In genomic region chr1:139495408-139495807, GRCm38 (mm10) we compare ENCODE assay signal across 26 mouse cellular contexts. TPM values are rescaled to one million over a fixed set of nuclear protein-coding genes. Genes with fewer than 3 reads are reported as not detected.
DNase-seq lines count a peak whose midpoint lies in the region; ATAC-seq and TF ChIP-seq lines count a peak whose summit lies in the region.
"Had no signal": no experiment of that assay in that cellular context is flagged by ENCODE, and none has a peak within 500 bp of the region (broad histone marks: within the 10 kb centered on the region; RNA-seq: fewer than 3 reads in every experiment).

No protein-coding gene starts in this region.

- no peak overlapping the region for H3K4me2 ChIP-seq in intestine, embryonic 15.5 days (replicated peaks)
- H3K4me2 ChIP-seq: embryonic facial prominence, embryonic 12.5 days; forebrain, embryonic 13.5 days; forebrain, embryonic 15.5 days had no signal

- TF ChIP-seq EP300 in ES-Bruce4 (IDR thresholded peaks at IDR 0.05; ENCODE audit: insufficient read depth, low read depth, low read length): peak; percentile 99

- intact Hi-C loops in gastrocnemius, postnatal 14 days (cut with DNase I; ENCODE audit: low total_unique reads): no loop called here

- ATAC-seq in intestine, embryonic 15.5 days: no peak
- ATAC-seq: forebrain, embryonic 13.5 days; forebrain, embryonic 15.5 days; forebrain, postnatal 0 days; Patski had no signal

- H3K9me3 ChIP-seq in E14TG2a.4 (ENCODE audit: low read length) (peaks cover 7% of the 10 kb centered on the region; the same call in 1 of the 2 replicates), ES-Bruce4 (replicated peaks; ENCODE audit: control insufficient read depth, insufficient read depth, low read length, poor library complexity, severe bottlenecking) (peaks cover 4% of the 10 kb centered on the region; the same call in 1 of the 2 replicates)
- no peaks in the 10 kb centered on the region for H3K9me3 ChIP-seq in intestine, embryonic 15.5 days
- H3K9me3 ChIP-seq: embryonic facial prominence, embryonic 10.5 days; embryonic facial prominence, embryonic 12.5 days; forebrain, embryonic 13.5 days; forebrain, embryonic 15.5 days; G1E had no signal

- TF ChIP-seq CTCF in E14TG2a.4 (conservative IDR thresholded peaks at IDR 0.05; ENCODE audit: low read length) (no peak), ES-Bruce4 (IDR thresholded peaks at IDR 0.05; ENCODE audit: low read depth, low read length) (no peak)

- H3K36me3 ChIP-seq in E14TG2a.4 (ENCODE audit: insufficient read depth, low read length) (peaks cover 32% of the 10 kb centered on the region), ES-Bruce4 (ENCODE audit: control insufficient read depth, insufficient read depth, low read length, poor library complexity, severe bottlenecking) (peaks cover 25% of the 10 kb centered on the region)
- peaks cover 15% of the 10 kb centered on the region for H3K36me3 ChIP-seq in intestine, embryonic 15.5 days

- WGBS in intestine, embryonic 15.5 days: 89% methylated on average over 2 of the region's 2 CpGs

- H3K27me3 ChIP-seq in E14TG2a.4 (ENCODE audit: insufficient read depth, low read length) (no peaks in the 10 kb centered on the region), ES-Bruce4 (ENCODE audit: control insufficient read depth, insufficient read depth, low read length, poor library complexity, severe bottlenecking) (no peaks in the 10 kb centered on the region)
- H3K27me3 ChIP-seq in intestine, embryonic 15.5 days (replicated peaks): no peaks in the 10 kb centered on the region
- H3K27me3 ChIP-seq: embryonic facial prominence, embryonic 12.5 days; forebrain, embryonic 13.5 days; forebrain, embryonic 15.5 days; Patski had no signal

- TF ChIP-seq POLR2A in ES-Bruce4 (IDR thresholded peaks at IDR 0.05; ENCODE audit: insufficient read depth, low read length): no peak

- no peak overlapping the region for H3K9ac ChIP-seq in ES-Bruce4 (ENCODE audit: low read depth, poor library complexity, severe bottlenecking)
- no peak overlapping the region for H3K9ac ChIP-seq in intestine, embryonic 15.5 days
- H3K9ac ChIP-seq: embryonic facial prominence, embryonic 12.5 days; forebrain, embryonic 13.5 days; forebrain, embryonic 15.5 days; forebrain, postnatal 0 days had no signal

- peak overlapping the region; percentile 99 for H3K27ac ChIP-seq in ES-Bruce4 (ENCODE audit: insufficient read depth, low read length)
- H3K27ac ChIP-seq in intestine, embryonic 15.5 days: no peak overlapping the region
- H3K27ac ChIP-seq: embryonic facial prominence, embryonic 10.5 days; embryonic facial prominence, embryonic 12.5 days; forebrain, embryonic 13.5 days; forebrain, embryonic 15.5 days had no signal

- H3K4me1 ChIP-seq in E14TG2a.4 (replicated peaks; ENCODE audit: low read depth, low read length): peaks cover 87% of the 10 kb centered on the region
- H3K4me1 ChIP-seq in ES-Bruce4 (ENCODE audit: control insufficient read depth, insufficient read depth, low read length): peaks cover 4% of the 10 kb centered on the region
- no peaks in the 10 kb centered on the region for H3K4me1 ChIP-seq in intestine, embryonic 15.5 days (replicated peaks)
- H3K4me1 ChIP-seq: embryonic facial prominence, embryonic 10.5 days; embryonic facial prominence, embryonic 12.5 days; forebrain, embryonic 13.5 days; forebrain, embryonic 15.5 days had no signal

- DNase-seq in R1 (ENCODE audit: low read depth, low spot score): peak; percentile 51
- peak; percentile 23 for DNase-seq in yolk sac, embryonic 10.5 days (ENCODE audit: low spot score)
- DNase-seq in gastrocnemius, postnatal 14 days: no peak
- no peak for DNase-seq in left cerebral cortex, adult 18-20 months (ENCODE audit: low spot score in 2 of 2)
- DNase-seq: adrenal gland, adult 2 months; adrenal gland, postnatal 10 days; adrenal gland, postnatal 25 days; cerebellum, adult 11-12 months; cerebellum, adult 2 months; cerebellum, adult 9-10 months; cerebellum, postnatal 10 days; cerebellum, postnatal 25 days; forebrain, postnatal 0 days had no signal

- H3K4me3 ChIP-seq in E14TG2a.4 (replicated peaks; ENCODE audit: low read length) (peak overlapping the region; percentile 24), ES-Bruce4 (ENCODE audit: low read depth, low read length) (no peak overlapping the region)
- H3K4me3 ChIP-seq in intestine, embryonic 15.5 days (replicated peaks): no peak overlapping the region
- H3K4me3 ChIP-seq: embryonic facial prominence, embryonic 10.5 days; embryonic facial prominence, embryonic 12.5 days; forebrain, embryonic 13.5 days; forebrain, embryonic 15.5 days had no signal

RNA-seq across cellular contexts. Expression of gene F13b, which starts 6.1 kb away (rescaled TPM):
- not detected in 2 replicates for polyA plus RNA-seq in ES-Bruce4 (2011; ENCODE audit: insufficient read depth, insufficient read length, low read depth, missing spikeins)
- total RNA-seq in gastrocnemius, postnatal 14 days (2021): not detected
- polyA plus RNA-seq in intestine, embryonic 15.5 days (2015; fragmentation: Nextera tagmentation; extraction: Ambion mirVana): 0.20 and 0.30 TPM in 2 replicates
- not detected for total RNA-seq in left cerebral cortex, adult 18-20 months (2021)
- total RNA-seq: adrenal gland, postnatal 25 days; forebrain, postnatal 0 days; G1E had no signal
- polyA plus RNA-seq: C2C12; cerebellum, adult 2 months; cortical plate, adult 2 months; embryonic facial prominence, embryonic 10.5 days; embryonic facial prominence, embryonic 12.5 days; embryonic facial prominence, embryonic 14.5 days; forebrain, embryonic 11.5 days; forebrain, embryonic 13.5 days; forebrain, embryonic 15.5 days; forebrain, postnatal 0 days; G1E; Patski had no signal

RNA-seq across cellular contexts. Expression of gene Aspm, which starts 40.8 kb away (rescaled TPM):
- polyA plus RNA-seq in ES-Bruce4 (2011; ENCODE audit: insufficient read depth, insufficient read length, low read depth, missing spikeins): 53.5 and 56.7 TPM in 2 replicates
- total RNA-seq in gastrocnemius, postnatal 14 days (2021): 1 to 10 TPM; 2.5 to 2.7 TPM
- 10.6 and 12.6 TPM in 2 replicates for polyA plus RNA-seq in intestine, embryonic 15.5 days (2015; fragmentation: Nextera tagmentation; extraction: Ambion mirVana)
- under 1 TPM; 0.45 to 0.49 TPM for total RNA-seq in left cerebral cortex, adult 18-20 months (2021)

Comparison
In these comparisons a context has a peak if more than half of its experiments do, and no peak if none do; other contexts are left out.
1. DNase-seq: peak in R1 (single experiment) and yolk sac, embryonic 10.5 days (single experiment); none in gastrocnemius, postnatal 14 days (single experiment) and left cerebral cortex, adult 18-20 months (0 of 2).